ENCODE assay signal across 9 mouse cellular contexts in the genomic region with DNA sequence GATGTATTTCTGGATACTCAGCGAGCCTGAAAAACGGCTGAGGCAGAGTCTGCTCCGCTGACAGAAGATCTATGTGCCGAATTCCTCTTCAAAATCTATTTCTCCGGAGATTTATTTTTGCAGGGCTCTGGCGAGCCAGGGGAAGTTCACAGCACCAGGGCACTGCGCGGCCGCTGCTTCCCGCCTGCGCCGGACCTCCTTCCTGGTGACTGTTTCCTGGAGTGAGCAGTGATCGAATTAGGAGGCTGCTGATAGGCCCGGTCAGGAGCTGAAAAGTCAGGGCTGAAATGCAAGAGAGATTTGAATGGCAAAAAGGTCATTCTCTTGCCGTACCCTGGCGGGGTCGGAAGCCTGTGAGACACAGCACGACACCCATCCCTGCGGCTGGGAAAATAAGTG. TPM values are rescaled to one million over a fixed set of nuclear protein-coding genes. Genes with fewer than 3 reads are reported as not detected.
DNase-seq lines count a peak whose midpoint lies in the region; ATAC-seq and TF ChIP-seq lines count a peak whose summit lies in the region.
"Had no signal": no experiment of that assay in that cellular context is flagged by ENCODE, and none has a peak within 500 bp of the region (broad histone marks: within the 10 kb centered on the region; RNA-seq: fewer than 3 reads in every experiment).

No protein-coding gene starts in this region.

- TF ChIP-seq CTCF in stomach, postnatal 0 days (IDR thresholded peaks at IDR 0.05; ENCODE audit: low read depth): no peak

- peak overlapping the region; percentile 33; the same call in 1 of the 2 replicates for H3K9ac ChIP-seq in liver, embryonic 13.5 days
- H3K9ac ChIP-seq in stomach, postnatal 0 days (ENCODE audit: low read length): peak overlapping the region; percentile 50

- DNase-seq in heart, adult 18-20 months: peak; percentile 12 to 19
- no peak for DNase-seq in heart, postnatal 25 days (ENCODE audit: low spot score)
- DNase-seq in embryo, embryonic 11 days: peak; percentile 78
- peak; percentile 35 for DNase-seq in heart, postnatal 4 days
- DNase-seq in liver, embryonic 13.5 days: no peak
- peak; percentile 46 for DNase-seq in stomach, postnatal 0 days (ENCODE audit: low spot score)
- no peak for DNase-seq in right cerebral cortex, adult 2 months (ENCODE audit: low spot score in 2 of 2)

- no peaks in the 10 kb centered on the region for H3K9me3 ChIP-seq in liver, embryonic 13.5 days (replicated peaks)
- H3K9me3 ChIP-seq in stomach, postnatal 0 days (ENCODE audit: control insufficient read depth, low read length): no peaks in the 10 kb centered on the region

- peaks cover 31% of the 10 kb centered on the region for H3K27me3 ChIP-seq in liver, embryonic 13.5 days
- H3K27me3 ChIP-seq in stomach, postnatal 0 days (ENCODE audit: control insufficient read depth, insufficient read depth, low read length): no peaks in the 10 kb centered on the region

- H3K4me1 ChIP-seq in liver, embryonic 13.5 days (replicated peaks): peaks cover 14% of the 10 kb centered on the region
- H3K4me1 ChIP-seq in stomach, postnatal 0 days (replicated peaks; ENCODE audit: control insufficient read depth, insufficient read depth): no peaks in the 10 kb centered on the region

- intact Hi-C loops in heart, postnatal 25 days (cut with DNase I): no loop called here

- 3% methylated on average over 19 of the region's 19 CpGs for WGBS in liver, embryonic 13.5 days (ENCODE audit: insufficient replicate concordance)
- WGBS in stomach, postnatal 0 days: 7% methylated on average over 19 of the region's 19 CpGs

- no peak for TF ChIP-seq EP300 in stomach, postnatal 0 days (optimal IDR thresholded peaks at IDR 0.05)

- no peaks in the 10 kb centered on the region for H3K36me3 ChIP-seq in liver, embryonic 13.5 days
- no peaks in the 10 kb centered on the region for H3K36me3 ChIP-seq in stomach, postnatal 0 days (ENCODE audit: control insufficient read depth, insufficient read depth, low read length)

- ATAC-seq in liver, embryonic 13.5 days (ENCODE audit: low read depth): no peak
- ATAC-seq in stomach, postnatal 0 days (ENCODE audit: low FRiP score, low TSS enrichment): peak; percentile 73
- no peak for ATAC-seq in megakaryocyte, adult 5-6 weeks (ENCODE audit: poor library complexity, severe bottlenecking)

- no peak overlapping the region for H3K27ac ChIP-seq in liver, embryonic 13.5 days
- 0 out of 2 replicates have a peak overlapping the region, but pooled peaks have one; percentile 24 for H3K27ac ChIP-seq in stomach, postnatal 0 days (replicated peaks)

- peak overlapping the region; percentile 67 for H3K4me2 ChIP-seq in liver, embryonic 13.5 days
- peak overlapping the region; percentile 58 for H3K4me2 ChIP-seq in stomach, postnatal 0 days (replicated peaks; ENCODE audit: low read depth)

- H3K4me3 ChIP-seq in liver, embryonic 13.5 days (replicated peaks): peak overlapping the region; percentile 44
- H3K4me3 ChIP-seq in stomach, postnatal 0 days (ENCODE audit: low read depth, low read length): peak overlapping the region; percentile 30

RNA-seq across cellular contexts. Expression of a gene that starts 9.5 kb away (rescaled TPM):
- total RNA-seq in heart, adult 18-20 months (2021): not detected
- total RNA-seq in heart, postnatal 25 days (2021): not detected
- not detected for total RNA-seq in heart, postnatal 4 days (2021)
- not detected in 2 replicates for polyA plus RNA-seq in liver, embryonic 13.5 days (2015; fragmentation: Nextera tagmentation; extraction: Ambion mirVana)
- not detected in 2 replicates for polyA plus RNA-seq in stomach, postnatal 0 days (2015; fragmentation: Nextera tagmentation; extraction: Ambion mirVana)
- not detected in 2 replicates for total RNA-seq in megakaryocyte, adult 5-6 weeks (2015)
- not detected in 2 replicates for total RNA-seq in megakaryocyte, adult 5-6 weeks (2017)
- total RNA-seq: hematopoietic stem cell, adult 5-6 weeks had no signal

RNA-seq across cellular contexts. Expression of a gene that starts 46.4 kb away (rescaled TPM):
- 1 to 10 TPM; 6.5 to 7.9 TPM for total RNA-seq in heart, adult 18-20 months (2021)
- 1 to 10 TPM; 5.8 to 7.9 TPM for total RNA-seq in heart, postnatal 25 days (2021)
- total RNA-seq in heart, postnatal 4 days (2021): 10 to 100 TPM; 10.9 to 12.3 TPM
- polyA plus RNA-seq in liver, embryonic 13.5 days (2015; fragmentation: Nextera tagmentation; extraction: Ambion mirVana): 8.0 and 10.1 TPM in 2 replicates
- polyA plus RNA-seq in stomach, postnatal 0 days (2015; fragmentation: Nextera tagmentation; extraction: Ambion mirVana): 7.6 and 8.8 TPM in 2 replicates
- 10.5 and 12.3 TPM in 2 replicates for total RNA-seq in megakaryocyte, adult 5-6 weeks (2015)
- total RNA-seq in megakaryocyte, adult 5-6 weeks (2017): 12.2 and 14.1 TPM in 2 replicates

RNA-seq across cellular contexts. Expression of a gene that starts 56.4 kb away (rescaled TPM):
- total RNA-seq in heart, adult 18-20 months (2021): 10 to 100 TPM; 24.2 to 25.8 TPM
- 10 to 100 TPM; 18.5 to 19.4 TPM for total RNA-seq in heart, postnatal 25 days (2021)
- total RNA-seq in heart, postnatal 4 days (2021): 10 to 100 TPM; 19.3 to 23.5 TPM
- 39.5 and 44.6 TPM in 2 replicates for polyA plus RNA-seq in liver, embryonic 13.5 days (2015; fragmentation: Nextera tagmentation; extraction: Ambion mirVana)
- 30.8 and 32.6 TPM in 2 replicates for polyA plus RNA-seq in stomach, postnatal 0 days (2015; fragmentation: Nextera tagmentation; extraction: Ambion mirVana)
- total RNA-seq in megakaryocyte, adult 5-6 weeks (2015): 23.5 and 23.8 TPM in 2 replicates
- total RNA-seq in megakaryocyte, adult 5-6 weeks (2017): 26.3 and 28.8 TPM in 2 replicates

Comparison
In these comparisons a context has a peak if more than half of its experiments do, and no peak if none do; other contexts are left out.
1. DNase-seq: peak in heart, adult 18-20 months (2 of 2), embryo, embryonic 11 days (single experiment), heart, postnatal 4 days (single experiment) and stomach, postnatal 0 days (single experiment); none in heart, postnatal 25 days (single experiment), liver, embryonic 13.5 days (single experiment) and right cerebral cortex, adult 2 months (0 of 2).